Mouse (Mus musculus): Measurements from ENCODE around the gene Slc25a3. TPM values are rescaled to one million over a fixed set of nuclear protein-coding genes. Genes with fewer than 3 reads are reported as not detected.

Slc25a3 gene
- polyA plus RNA-seq, 1 experiment = 517 TPM

DNA sequence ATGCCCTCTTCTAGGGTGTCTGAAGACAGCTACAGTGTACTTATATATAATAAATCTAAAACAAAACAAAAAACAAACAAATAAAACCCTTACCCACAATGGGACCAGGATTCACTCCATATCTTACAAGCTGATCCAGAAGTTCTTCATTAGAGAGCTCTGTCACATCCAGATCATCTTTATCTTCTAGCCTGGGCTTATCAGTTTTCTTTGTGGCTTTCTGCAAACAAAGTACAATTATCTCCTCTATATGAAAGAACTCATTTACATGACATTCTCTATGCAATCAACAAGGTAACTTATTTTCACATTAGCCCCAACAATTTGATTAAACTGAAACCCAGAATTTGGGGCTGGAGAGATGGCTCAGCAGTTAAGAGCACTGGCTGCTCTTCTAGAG lies 42.0 kb upstream of the Slc25a3 start:
- no peak overlapping the region for H3K27ac ChIP-seq (ENCODE audit: insufficient read depth, low read depth, low read length)
- H3K4me3 ChIP-seq (ENCODE audit: insufficient read depth, low read length) = no peak overlapping the region
- no peak for TF ChIP-seq CTCF (IDR thresholded peaks at IDR 0.05; ENCODE audit: low read depth, low read length)
- TF ChIP-seq POLR2A (IDR thresholded peaks at IDR 0.05; ENCODE audit: borderline replicate concordance, low read depth, low read length) = no peak
- peaks cover 22% of the 10 kb centered on the region for H3K4me1 ChIP-seq (ENCODE audit: control insufficient read depth, insufficient read depth, low read length)

DNA sequence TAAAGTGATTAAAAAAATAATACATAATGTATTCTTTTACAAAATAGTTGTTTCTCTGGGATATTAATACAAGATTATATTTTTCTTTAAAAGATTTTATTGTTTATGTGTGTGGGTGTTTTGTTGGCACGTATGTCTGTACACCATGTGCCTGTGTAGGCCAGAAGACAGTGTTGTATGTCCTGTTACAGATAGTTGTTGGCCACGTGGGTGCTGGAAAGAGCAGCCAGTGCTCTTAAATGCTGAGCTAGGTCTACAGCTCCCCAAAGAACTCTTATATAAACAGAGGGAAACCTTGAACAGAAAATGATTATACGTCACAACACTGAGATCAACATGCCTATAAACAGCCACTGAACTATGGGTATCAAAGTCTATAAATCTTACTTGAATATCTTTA lies 40.6 kb upstream of the Slc25a3 start:
- Histone ChIP-seq H3K4me1 (ENCODE audit: control insufficient read depth, insufficient read depth, low read length) (peaks cover 24% of the 10 kb centered on the region), H3K4me3 (ENCODE audit: insufficient read depth, low read length) (no peak overlapping the region), H3K27ac (ENCODE audit: insufficient read depth, low read depth, low read length) (no peak overlapping the region)
- TF ChIP-seq CTCF (IDR thresholded peaks at IDR 0.05; ENCODE audit: low read depth, low read length) (no peak), POLR2A (IDR thresholded peaks at IDR 0.05; ENCODE audit: borderline replicate concordance, low read depth, low read length) (no peak)

DNA sequence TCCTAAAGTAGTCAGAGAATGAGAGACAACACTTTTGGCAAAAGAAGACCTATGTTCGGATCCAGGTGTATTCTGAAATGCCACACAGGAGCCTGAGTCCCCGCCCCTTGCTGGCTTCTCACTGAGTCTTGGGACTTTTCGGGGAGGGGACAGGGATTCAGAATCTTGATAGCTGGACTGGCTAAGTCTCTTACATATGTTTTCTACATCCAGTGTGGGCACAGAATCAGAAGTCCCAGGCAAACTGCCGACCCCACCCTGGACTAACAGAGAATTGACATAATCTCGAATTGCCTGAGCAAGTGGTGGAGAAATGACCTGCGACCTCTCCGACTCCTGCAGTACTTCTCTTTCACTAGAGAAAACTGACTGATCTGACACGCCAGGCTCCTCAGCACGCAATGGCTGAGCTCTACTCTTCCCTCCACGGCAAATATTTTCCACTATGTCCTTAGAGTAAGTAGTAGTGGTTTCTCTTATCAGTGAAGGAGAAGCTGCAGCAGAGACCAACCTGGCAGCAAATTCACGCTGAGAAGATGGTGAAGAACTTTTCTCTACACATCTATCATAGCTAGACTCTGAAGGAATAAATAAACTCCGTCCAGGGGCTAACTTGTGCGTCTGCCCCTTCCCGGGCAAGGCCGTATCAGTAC lies 38.8 kb upstream of the Slc25a3 start:
- Histone ChIP-seq H3K27ac (ENCODE audit: insufficient read depth, low read depth, low read length) (peak overlapping the region; percentile 2; the same call in 1 of the 2 replicates), H3K4me1 (ENCODE audit: control insufficient read depth, insufficient read depth, low read length) (peaks cover 30% of the 10 kb centered on the region)
- TF ChIP-seq CTCF (IDR thresholded peaks at IDR 0.05; ENCODE audit: low read depth, low read length) (no peak), POLR2A (IDR thresholded peaks at IDR 0.05; ENCODE audit: borderline replicate concordance, low read depth, low read length) (no peak)

DNA sequence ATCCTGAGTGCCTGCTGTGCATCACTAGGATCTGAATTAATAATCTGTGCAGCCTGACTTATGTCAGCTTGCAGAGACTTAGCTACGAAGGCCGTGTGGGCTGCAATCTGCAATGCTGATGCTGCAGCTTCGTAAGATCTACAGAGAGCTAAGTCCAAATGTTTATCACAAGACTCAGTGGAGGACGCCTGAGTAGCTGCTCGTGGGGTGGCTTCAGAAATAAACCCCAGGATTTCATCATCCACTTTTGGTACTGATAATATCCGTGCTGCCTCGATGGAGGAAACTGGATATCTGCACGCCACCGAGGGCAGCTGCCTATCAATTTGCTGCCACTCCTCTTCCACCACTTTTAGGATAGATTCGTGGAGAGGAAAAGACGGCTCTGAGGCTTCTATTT lies 38.2 kb upstream of the Slc25a3 start:
- Histone ChIP-seq H3K4me1 (ENCODE audit: control insufficient read depth, insufficient read depth, low read length) (peaks cover 33% of the 10 kb centered on the region), H3K4me3 (ENCODE audit: insufficient read depth, low read length) (no peak overlapping the region), H3K27ac (ENCODE audit: insufficient read depth, low read depth, low read length) (no peak overlapping the region)
- no peak for TF ChIP-seq POLR2A (IDR thresholded peaks at IDR 0.05; ENCODE audit: borderline replicate concordance, low read depth, low read length)
- TF ChIP-seq CTCF (IDR thresholded peaks at IDR 0.05; ENCODE audit: low read depth, low read length) = no peak

More for the DNA sequence above, 38.8 kb upstream of the Slc25a3 start:
- no peak overlapping the region for H3K4me3 ChIP-seq (ENCODE audit: insufficient read depth, low read length)

DNA sequence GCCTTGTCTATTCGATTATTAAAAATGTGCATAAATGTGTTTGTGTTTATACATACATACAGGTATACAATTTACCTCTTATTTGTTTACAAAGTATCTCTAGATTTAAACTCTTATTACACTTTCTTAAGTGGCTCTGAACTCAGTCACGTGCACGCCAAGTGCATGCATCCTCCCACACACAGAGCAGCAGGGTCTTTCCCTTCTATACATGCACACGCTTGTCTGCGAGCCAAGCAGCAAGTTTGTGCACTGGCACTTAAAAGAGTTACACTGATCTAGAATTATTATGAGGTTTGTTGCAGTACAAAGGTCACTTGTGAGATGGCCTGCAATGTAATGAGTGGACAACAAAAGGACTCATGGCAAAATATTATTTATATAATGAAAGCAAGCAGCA lies 37.1 kb upstream of the Slc25a3 start:
- no peak overlapping the region for H3K27ac ChIP-seq (ENCODE audit: insufficient read depth, low read depth, low read length)
- peaks cover 38% of the 10 kb centered on the region for H3K4me1 ChIP-seq (ENCODE audit: control insufficient read depth, insufficient read depth, low read length)
- TF ChIP-seq CTCF (IDR thresholded peaks at IDR 0.05; ENCODE audit: low read depth, low read length) (no peak), POLR2A (IDR thresholded peaks at IDR 0.05; ENCODE audit: borderline replicate concordance, low read depth, low read length) (no peak)
- H3K4me3 ChIP-seq (ENCODE audit: insufficient read depth, low read length) = no peak overlapping the region

DNA sequence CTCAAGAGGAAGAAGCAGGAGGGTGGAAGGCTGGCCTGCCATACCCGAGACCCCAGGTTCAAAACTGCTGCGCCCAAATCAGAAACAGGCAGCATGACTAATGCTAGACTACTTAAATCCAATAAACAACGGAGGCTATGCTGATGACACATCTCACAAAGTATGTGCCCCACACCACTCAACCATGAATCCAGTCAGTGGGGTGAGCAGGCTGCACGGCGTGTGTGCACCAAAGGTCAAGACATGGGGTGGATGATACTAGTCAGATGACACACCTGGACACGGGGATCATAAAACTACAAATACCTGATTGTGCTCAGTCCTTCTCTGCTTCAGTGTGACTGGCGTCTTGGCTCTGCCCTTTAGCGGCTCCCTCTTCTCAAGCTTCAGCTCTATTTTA lies 34.6 kb upstream of the Slc25a3 start:
- no peak overlapping the region for H3K4me3 ChIP-seq (ENCODE audit: insufficient read depth, low read length)
- H3K4me1 ChIP-seq (ENCODE audit: control insufficient read depth, insufficient read depth, low read length) = peaks cover 52% of the 10 kb centered on the region
- TF ChIP-seq POLR2A (IDR thresholded peaks at IDR 0.05; ENCODE audit: borderline replicate concordance, low read depth, low read length) (no peak), CTCF (IDR thresholded peaks at IDR 0.05; ENCODE audit: low read depth, low read length) (no peak)
- peak overlapping the region; percentile 88 for H3K27ac ChIP-seq (ENCODE audit: insufficient read depth, low read depth, low read length)

DNA sequence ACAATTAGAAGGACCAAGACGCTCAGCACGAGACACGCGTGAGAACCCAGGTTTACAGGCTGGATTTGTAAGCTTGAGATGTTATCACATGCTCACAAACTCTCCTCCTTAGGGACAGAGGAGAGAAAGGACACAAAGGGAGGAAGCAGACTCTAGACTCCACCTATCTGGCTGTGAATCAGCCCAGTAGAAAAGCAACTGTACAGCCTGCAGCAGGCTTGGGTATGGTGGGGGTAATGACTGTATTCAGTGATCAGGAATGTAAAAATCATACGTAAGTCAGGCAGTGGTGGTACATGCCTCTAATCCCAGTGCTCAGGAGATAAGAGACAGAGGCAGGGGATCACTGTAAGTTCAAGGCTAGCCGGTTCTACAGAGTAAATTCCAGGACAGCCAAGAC lies 32.5 kb upstream of the Slc25a3 start:
- Histone ChIP-seq H3K4me3 (ENCODE audit: insufficient read depth, low read length) (no peak overlapping the region), H3K4me1 (ENCODE audit: control insufficient read depth, insufficient read depth, low read length) (peaks cover 46% of the 10 kb centered on the region), H3K27ac (ENCODE audit: insufficient read depth, low read depth, low read length) (peak overlapping the region; percentile 74)
- no peak for TF ChIP-seq CTCF (IDR thresholded peaks at IDR 0.05; ENCODE audit: low read depth, low read length)
- TF ChIP-seq POLR2A (IDR thresholded peaks at IDR 0.05; ENCODE audit: borderline replicate concordance, low read depth, low read length) = no peak

DNA sequence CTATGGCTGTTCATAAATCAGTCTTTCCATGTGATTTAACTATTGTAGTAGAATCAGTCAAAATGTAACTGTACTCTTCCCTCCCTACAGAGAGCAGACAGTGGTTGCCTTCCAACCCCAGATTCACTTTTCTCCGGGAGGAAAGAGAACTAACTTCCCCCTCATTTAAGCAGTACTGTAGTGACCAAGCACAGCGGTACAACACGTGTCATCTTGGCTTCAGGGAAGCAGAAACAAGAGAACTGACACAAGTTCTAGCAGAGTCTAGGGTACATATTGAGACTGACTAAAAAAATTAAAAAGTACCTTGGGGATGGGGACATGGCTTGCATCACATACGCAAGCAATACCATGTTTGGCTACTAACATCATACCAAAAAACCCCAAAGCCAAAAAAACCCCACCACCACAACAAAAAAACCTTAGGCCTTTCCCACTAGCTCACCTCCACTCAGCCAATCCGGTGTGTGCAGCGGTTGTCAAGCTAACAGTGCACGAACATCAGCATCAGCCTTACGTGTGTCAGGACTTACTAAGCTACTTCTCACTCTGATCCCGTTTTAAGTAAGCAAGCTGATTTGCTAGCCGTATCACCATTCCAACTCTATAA lies 30.1 kb upstream of the Slc25a3 start:
- Histone ChIP-seq H3K27ac (ENCODE audit: insufficient read depth, low read depth, low read length) (peak overlapping the region; percentile 55), H3K4me3 (ENCODE audit: insufficient read depth, low read length) (no peak overlapping the region), H3K4me1 (ENCODE audit: control insufficient read depth, insufficient read depth, low read length) (peaks cover 44% of the 10 kb centered on the region)
- TF ChIP-seq POLR2A (IDR thresholded peaks at IDR 0.05; ENCODE audit: borderline replicate concordance, low read depth, low read length) = no peak
- TF ChIP-seq CTCF (IDR thresholded peaks at IDR 0.05; ENCODE audit: low read depth, low read length) = no peak

DNA sequence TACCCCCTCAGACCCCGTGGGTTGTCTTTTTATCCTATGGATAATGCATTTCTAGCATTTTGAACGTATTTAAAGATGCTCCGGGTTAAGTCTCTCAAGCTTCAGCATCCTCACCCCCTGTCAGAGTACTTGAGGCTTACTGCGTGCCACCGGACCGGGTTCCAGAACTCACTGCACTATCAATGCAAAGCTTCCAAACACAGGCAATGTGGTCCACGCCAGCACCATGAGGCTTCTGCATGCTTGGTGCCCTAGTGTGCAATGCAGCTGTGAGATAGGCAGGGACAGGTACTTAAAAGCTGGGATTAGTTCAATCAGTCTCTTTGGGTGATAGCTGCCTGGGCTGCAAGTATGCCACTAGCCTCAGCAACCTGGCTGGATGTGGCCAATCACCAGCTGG lies 21.6 kb upstream of the Slc25a3 start:
- peaks cover 8% of the 10 kb centered on the region; the same call in 1 of the 2 replicates for H3K4me1 ChIP-seq (ENCODE audit: control insufficient read depth, insufficient read depth, low read length)
- TF ChIP-seq POLR2A (IDR thresholded peaks at IDR 0.05; ENCODE audit: borderline replicate concordance, low read depth, low read length) (no peak), CTCF (IDR thresholded peaks at IDR 0.05; ENCODE audit: low read depth, low read length) (no peak)
- H3K4me3 ChIP-seq (ENCODE audit: insufficient read depth, low read length) = no peak overlapping the region
- H3K27ac ChIP-seq (ENCODE audit: insufficient read depth, low read depth, low read length) = no peak overlapping the region
